Mouse (Mus musculus): ENCODE results near the gene Ceacam19. TPM values are rescaled to one million over a fixed set of nuclear protein-coding genes. Genes with fewer than 3 reads are reported as not detected.

Ceacam19 gene
- polyA plus RNA-seq, 1 experiment from 2014 or later, result 1.2 TPM

DNA sequence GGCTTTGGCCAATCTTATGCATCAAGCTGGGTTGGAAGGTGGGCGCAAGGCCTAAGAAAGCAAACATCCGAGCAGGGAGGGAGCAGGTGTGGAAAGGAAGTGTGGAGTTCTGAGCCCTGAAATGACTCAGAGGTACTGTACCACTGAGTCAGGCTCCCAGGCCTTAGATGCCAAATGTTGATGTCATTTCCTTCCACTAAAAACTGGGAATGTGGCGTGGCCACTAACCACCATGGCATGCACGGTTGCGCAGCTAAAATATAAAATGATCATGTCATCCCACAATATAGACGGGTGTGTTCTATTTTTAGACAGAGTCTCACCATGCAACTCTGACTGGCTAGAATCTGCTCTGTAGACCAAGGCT is 23.5 kb upstream of the Ceacam19 start:
- WGBS, result 80% methylated on average over 6 of the region's 6 CpGs
- Histone ChIP-seq H3K4me1 (ENCODE audit: control insufficient read depth, insufficient read depth, low read length) (no peaks in the 10 kb centered on the region), H3K27ac (replicated peaks; ENCODE audit: low read depth, low read length) (no peak overlapping the region), H3K4me2 (ENCODE audit: low read depth, low read length) (no peak overlapping the region), H3K9ac (ENCODE audit: low read depth, low read length) (no peak overlapping the region), H3K4me3 (ENCODE audit: low read depth, low read length) (no peak overlapping the region), H3K9me3 (ENCODE audit: control insufficient read depth, low read length) (peaks cover 7% of the 10 kb centered on the region; the same call in 1 of the 2 replicates), H3K36me3 (ENCODE audit: control insufficient read depth, insufficient read depth, low read length) (peaks cover 56% of the 10 kb centered on the region), H3K27me3 (replicated peaks; ENCODE audit: control insufficient read depth, insufficient read depth, low read length) (no peaks in the 10 kb centered on the region)
- no peak for ATAC-seq (ENCODE audit: low read depth)
- DNase-seq (ENCODE audit: low spot score), result no peak

DNA sequence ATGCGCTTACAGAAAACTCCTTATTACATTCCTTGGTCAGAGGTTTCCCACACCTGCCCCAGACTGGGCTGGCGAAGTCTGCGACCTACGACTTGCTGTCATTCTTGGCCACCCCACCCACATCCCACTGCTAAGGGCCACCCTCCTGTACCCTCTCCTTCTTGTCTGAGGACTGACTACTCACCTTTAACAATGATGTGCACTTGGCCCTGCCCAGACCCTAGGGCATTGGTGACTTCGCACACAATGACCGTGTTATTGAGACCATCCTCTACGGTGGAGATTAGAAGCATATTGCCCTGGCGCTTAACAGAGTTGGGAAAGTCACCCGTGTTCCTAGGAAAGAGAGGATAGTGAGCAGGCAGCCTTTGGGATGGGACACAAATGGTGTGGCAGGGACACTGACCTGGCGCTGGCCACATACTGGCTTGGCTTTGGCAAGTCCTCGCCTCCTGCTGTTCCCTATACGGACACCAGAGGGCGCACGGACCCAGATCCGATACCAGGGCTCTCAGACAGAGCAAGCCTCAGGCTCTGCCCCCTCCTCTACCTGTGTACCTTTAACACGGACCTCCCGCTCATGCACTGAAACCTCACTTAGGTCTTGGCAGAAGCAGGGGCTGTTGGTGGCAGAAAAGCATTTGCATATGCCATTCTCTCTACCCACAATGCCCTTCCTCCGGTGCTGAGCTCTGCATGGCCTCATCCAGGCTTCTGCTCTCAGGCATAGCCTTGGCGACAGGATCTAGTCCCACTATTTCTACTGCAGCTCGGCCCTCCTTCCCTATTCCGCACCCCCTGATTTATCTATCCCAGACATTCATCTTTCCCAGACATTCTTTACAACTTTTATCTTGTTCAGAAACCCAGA is 22.9 kb upstream of the Ceacam19 start:
- Histone ChIP-seq H3K4me3 (ENCODE audit: low read depth, low read length) (no peak overlapping the region), H3K27me3 (replicated peaks; ENCODE audit: control insufficient read depth, insufficient read depth, low read length) (no peaks in the 10 kb centered on the region), H3K36me3 (ENCODE audit: control insufficient read depth, insufficient read depth, low read length) (peaks cover 56% of the 10 kb centered on the region), H3K4me2 (ENCODE audit: low read depth, low read length) (no peak overlapping the region), H3K9ac (ENCODE audit: low read depth, low read length) (no peak overlapping the region), H3K4me1 (ENCODE audit: control insufficient read depth, insufficient read depth, low read length) (no peaks in the 10 kb centered on the region), H3K9me3 (ENCODE audit: control insufficient read depth, low read length) (peaks cover 8% of the 10 kb centered on the region), H3K27ac (replicated peaks; ENCODE audit: low read depth, low read length) (no peak overlapping the region)
- 55% methylated on average over 21 of the region's 21 CpGs for WGBS
- DNase-seq (ENCODE audit: low spot score), result peak; percentile 57
- ATAC-seq (ENCODE audit: low read depth), result peak; percentile 75

DNA sequence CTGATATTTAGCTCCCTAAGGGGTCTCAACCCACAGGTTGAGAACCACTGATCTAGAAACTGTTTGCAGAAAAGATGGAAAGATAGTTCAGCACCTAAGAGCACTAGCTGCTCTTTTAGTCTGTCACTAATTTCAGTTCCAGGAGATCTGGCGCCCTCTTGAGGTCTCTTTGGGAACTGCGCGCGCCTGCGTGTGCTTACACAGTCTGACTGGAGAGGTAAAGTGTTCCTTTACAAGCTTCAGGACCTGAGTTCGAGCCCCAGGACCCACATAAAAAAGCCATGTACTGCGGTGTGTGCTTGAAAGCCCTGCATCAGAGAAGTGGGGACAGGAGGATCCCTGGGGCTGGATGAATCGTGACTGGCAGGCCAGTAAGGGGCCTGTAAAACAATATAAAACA is 2.1 kb upstream of the Ceacam19 start:
- Histone ChIP-seq H3K27me3 (replicated peaks; ENCODE audit: control insufficient read depth, insufficient read depth, low read length) (no peaks in the 10 kb centered on the region), H3K4me1 (ENCODE audit: control insufficient read depth, insufficient read depth, low read length) (no peaks in the 10 kb centered on the region), H3K9me3 (ENCODE audit: control insufficient read depth, low read length) (0 out of 2 replicates have a peak, but pooled peaks cover 2% of the 10 kb centered on the region), H3K4me3 (ENCODE audit: low read depth, low read length) (no peak overlapping the region), H3K9ac (ENCODE audit: low read depth, low read length) (no peak overlapping the region), H3K27ac (replicated peaks; ENCODE audit: low read depth, low read length) (no peak overlapping the region), H3K36me3 (ENCODE audit: control insufficient read depth, insufficient read depth, low read length) (no peaks in the 10 kb centered on the region), H3K4me2 (ENCODE audit: low read depth, low read length) (no peak overlapping the region)
- ATAC-seq (ENCODE audit: low read depth) (no peak), DNase-seq (ENCODE audit: low spot score) (peak; percentile 13)
- 43% methylated on average over 8 of the region's 8 CpGs for WGBS

DNA sequence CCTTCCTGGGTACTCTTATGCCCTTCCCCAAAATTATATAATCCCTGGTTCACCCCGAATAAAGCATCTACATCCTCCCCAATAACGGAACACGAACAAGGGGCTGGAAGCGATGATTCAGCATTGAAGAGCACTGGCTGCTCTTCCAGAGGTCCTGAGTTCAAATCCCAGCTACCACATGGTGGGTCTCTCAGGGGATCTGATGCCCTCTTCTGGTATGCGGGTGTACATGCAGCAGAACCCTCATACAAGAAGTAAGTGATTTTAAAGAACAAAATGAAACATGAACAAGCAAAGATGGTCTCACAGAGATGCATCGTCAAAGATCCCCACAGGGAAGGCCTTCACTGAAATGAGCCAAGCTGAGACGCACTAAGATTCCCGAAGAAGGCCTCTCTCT is 7.0 kb downstream of the Ceacam19 start:
- Histone ChIP-seq H3K4me2 (ENCODE audit: low read depth, low read length) (no peak overlapping the region), H3K27me3 (replicated peaks; ENCODE audit: control insufficient read depth, insufficient read depth, low read length) (no peaks in the 10 kb centered on the region), H3K9ac (ENCODE audit: low read depth, low read length) (no peak overlapping the region), H3K36me3 (ENCODE audit: control insufficient read depth, insufficient read depth, low read length) (no peaks in the 10 kb centered on the region), H3K27ac (replicated peaks; ENCODE audit: low read depth, low read length) (no peak overlapping the region), H3K4me3 (ENCODE audit: low read depth, low read length) (no peak overlapping the region), H3K4me1 (ENCODE audit: control insufficient read depth, insufficient read depth, low read length) (no peaks in the 10 kb centered on the region), H3K9me3 (ENCODE audit: control insufficient read depth, low read length) (no peaks in the 10 kb centered on the region)
- DNase-seq (ENCODE audit: low spot score) (no peak), ATAC-seq (ENCODE audit: low read depth) (no peak)
- 79% methylated on average over 8 of the region's 8 CpGs for WGBS

DNA sequence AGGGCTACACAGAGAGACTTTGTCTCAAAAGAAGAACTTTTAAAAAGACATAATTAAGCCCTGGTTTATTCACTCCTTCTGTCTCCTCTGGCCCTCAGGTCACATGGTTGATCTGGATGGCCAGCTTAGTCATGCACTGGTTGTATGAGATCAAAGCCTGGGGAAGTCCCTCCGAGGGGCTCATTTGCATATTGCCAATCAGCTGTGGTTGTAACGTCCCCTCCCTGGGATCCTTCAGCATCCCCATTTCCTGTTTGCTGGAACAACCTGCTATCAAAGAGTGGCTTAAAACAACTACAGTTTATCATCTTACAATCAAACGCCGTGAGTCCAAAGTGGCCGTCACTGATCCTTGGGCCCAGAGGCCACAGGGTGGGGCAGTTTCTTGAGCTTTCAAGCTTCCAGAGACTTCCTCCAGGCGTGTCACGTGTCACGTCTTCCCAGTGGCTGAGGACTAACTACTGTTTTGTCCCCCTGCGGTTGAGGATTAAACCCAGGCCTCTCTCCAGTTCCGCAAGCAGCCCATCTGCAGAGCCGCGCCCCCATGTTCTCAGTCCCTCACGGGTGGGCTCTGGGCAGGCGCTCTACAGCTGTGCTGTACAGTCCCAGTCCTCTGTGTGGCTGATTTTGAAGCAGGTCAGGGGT is 10.9 kb downstream of the Ceacam19 start:
- H3K9me3 ChIP-seq (ENCODE audit: control insufficient read depth, low read length), result no peaks in the 10 kb centered on the region
- no peak overlapping the region for H3K9ac ChIP-seq (ENCODE audit: low read depth, low read length)
- ATAC-seq (ENCODE audit: low read depth), result peak; percentile 44; the same call in 1 of the 2 replicates
- no peaks in the 10 kb centered on the region for H3K36me3 ChIP-seq (ENCODE audit: control insufficient read depth, insufficient read depth, low read length)
- no peak overlapping the region for H3K27ac ChIP-seq (replicated peaks; ENCODE audit: low read depth, low read length)
- 46% methylated on average over 14 of the region's 14 CpGs for WGBS
- H3K27me3 ChIP-seq (replicated peaks; ENCODE audit: control insufficient read depth, insufficient read depth, low read length), result no peaks in the 10 kb centered on the region
- H3K4me1 ChIP-seq (ENCODE audit: control insufficient read depth, insufficient read depth, low read length), result no peaks in the 10 kb centered on the region
- peak; percentile 32 for DNase-seq (ENCODE audit: low spot score)
- no peak overlapping the region for H3K4me3 ChIP-seq (ENCODE audit: low read depth, low read length)
- no peak overlapping the region for H3K4me2 ChIP-seq (ENCODE audit: low read depth, low read length)

DNA sequence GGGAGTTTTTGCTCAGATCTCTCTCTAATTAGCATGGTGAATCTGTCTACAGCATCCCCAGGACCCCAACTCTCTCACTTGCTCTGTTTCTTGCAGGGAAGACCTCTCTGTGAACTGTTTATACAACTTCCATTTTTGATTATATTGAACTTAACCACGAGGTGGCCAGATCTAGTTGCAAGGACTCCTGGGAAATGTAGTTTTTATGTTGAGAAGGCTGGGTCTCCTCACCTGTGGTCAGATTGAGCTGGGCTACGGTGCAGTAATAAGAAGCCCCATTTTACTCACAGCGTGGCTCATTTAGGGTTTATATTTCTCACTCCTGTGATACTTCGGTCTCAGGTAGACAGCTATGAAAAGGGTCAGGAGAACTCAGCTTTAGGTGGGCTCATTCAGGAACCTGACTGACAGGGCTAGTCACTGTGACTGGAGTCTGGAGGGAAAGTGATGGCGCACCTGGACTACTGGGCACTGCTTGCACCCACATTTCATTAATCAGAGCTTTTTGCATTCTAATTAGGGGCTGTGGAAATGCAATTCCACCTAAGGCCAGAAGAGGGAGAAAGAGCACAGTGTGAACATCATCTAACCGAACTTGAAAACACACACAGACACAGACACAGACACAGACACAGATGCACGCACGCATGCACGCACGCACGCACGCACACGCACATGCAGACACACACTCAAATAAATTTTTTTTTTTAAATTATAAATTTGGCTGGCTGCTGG is 11.7 kb downstream of the Ceacam19 start:
- no peaks in the 10 kb centered on the region for H3K4me1 ChIP-seq (ENCODE audit: control insufficient read depth, insufficient read depth, low read length)
- WGBS, result 44% methylated on average over 13 of the region's 13 CpGs
- no peaks in the 10 kb centered on the region for H3K36me3 ChIP-seq (ENCODE audit: control insufficient read depth, insufficient read depth, low read length)
- ATAC-seq (ENCODE audit: low read depth), result 0 out of 2 replicates have a peak, but pooled peaks have one; percentile 30
- no peak overlapping the region; the same call in 1 of the 2 replicates for H3K4me2 ChIP-seq (ENCODE audit: low read depth, low read length)
- no peak overlapping the region for H3K9ac ChIP-seq (ENCODE audit: low read depth, low read length)
- no peak overlapping the region for H3K4me3 ChIP-seq (ENCODE audit: low read depth, low read length)
- H3K9me3 ChIP-seq (ENCODE audit: control insufficient read depth, low read length), result no peaks in the 10 kb centered on the region
- H3K27ac ChIP-seq (replicated peaks; ENCODE audit: low read depth, low read length), result no peak overlapping the region
- no peaks in the 10 kb centered on the region for H3K27me3 ChIP-seq (replicated peaks; ENCODE audit: control insufficient read depth, insufficient read depth, low read length)
- DNase-seq (ENCODE audit: low spot score), result peak; percentile 31

DNA sequence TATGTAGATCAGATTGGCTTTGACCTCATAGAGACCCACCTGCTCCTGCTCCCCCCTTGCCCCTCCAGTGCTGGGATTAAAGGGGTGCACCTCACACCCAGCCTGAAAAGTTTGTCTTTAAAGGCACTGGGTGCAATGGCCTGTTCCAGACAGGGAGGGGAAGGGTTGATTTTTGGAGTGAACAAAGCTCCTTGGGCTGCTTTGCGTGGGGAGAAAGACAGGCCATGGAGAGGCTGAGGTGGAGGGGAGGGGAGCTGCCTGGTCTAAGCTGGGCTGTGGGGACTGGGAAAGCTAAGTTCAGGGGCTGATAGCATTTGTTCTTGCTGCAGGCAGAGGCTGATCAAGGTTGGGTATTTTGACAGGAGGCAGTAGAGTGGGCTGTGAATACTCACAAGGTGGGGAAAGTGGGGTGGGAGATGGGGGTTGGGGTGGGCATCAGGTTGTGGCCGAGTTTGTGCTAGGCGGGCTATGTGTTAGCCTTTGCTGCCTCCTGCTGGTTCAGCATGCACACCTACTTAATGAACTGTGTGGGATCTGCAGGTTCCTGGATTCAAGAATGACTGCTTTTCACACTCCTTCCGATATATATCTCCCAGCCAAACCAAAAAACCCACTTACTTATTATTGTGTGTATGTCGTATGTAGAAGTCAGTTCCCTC is 15.7 kb downstream of the Ceacam19 start:
- no peak overlapping the region for H3K27ac ChIP-seq (replicated peaks; ENCODE audit: low read depth, low read length)
- no peaks in the 10 kb centered on the region for H3K27me3 ChIP-seq (replicated peaks; ENCODE audit: control insufficient read depth, insufficient read depth, low read length)
- no peak overlapping the region for H3K4me3 ChIP-seq (ENCODE audit: low read depth, low read length)
- H3K4me2 ChIP-seq (ENCODE audit: low read depth, low read length), result no peak overlapping the region
- no peaks in the 10 kb centered on the region for H3K9me3 ChIP-seq (ENCODE audit: control insufficient read depth, low read length)
- peak; percentile 23 for DNase-seq (ENCODE audit: low spot score)
- no peak overlapping the region for H3K9ac ChIP-seq (ENCODE audit: low read depth, low read length)
- 38% methylated on average over 5 of the region's 5 CpGs for WGBS
- ATAC-seq (ENCODE audit: low read depth), result no peak
- H3K4me1 ChIP-seq (ENCODE audit: control insufficient read depth, insufficient read depth, low read length), result no peaks in the 10 kb centered on the region
- no peaks in the 10 kb centered on the region for H3K36me3 ChIP-seq (ENCODE audit: control insufficient read depth, insufficient read depth, low read length)

DNA sequence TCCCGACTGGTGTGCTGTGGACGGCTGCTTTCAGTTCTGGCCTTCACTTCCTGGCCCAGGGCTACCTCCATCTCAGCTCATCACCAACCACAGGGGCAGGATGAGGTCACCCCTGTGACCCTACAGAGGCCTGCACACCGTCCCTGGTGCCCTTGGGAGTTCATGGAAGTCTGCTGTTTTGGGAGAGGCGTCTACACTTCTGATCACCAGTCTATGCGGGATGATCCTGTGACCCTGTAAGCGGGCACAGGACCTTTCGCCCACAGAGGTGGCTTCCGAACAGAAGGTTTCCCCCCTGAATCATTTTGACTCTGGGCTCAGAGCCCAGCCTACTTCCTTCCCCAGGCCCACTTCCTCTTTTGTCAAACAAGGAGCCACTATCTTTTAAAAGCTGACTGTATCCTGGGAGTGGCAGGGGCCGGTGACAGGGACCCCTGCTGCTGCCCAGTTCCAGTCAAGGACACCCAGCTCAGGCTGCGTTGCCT is 16.6 kb downstream of the Ceacam19 start:
- Histone ChIP-seq H3K4me1 (ENCODE audit: control insufficient read depth, insufficient read depth, low read length) (no peaks in the 10 kb centered on the region), H3K36me3 (ENCODE audit: control insufficient read depth, insufficient read depth, low read length) (no peaks in the 10 kb centered on the region), H3K9me3 (ENCODE audit: control insufficient read depth, low read length) (no peaks in the 10 kb centered on the region), H3K27me3 (replicated peaks; ENCODE audit: control insufficient read depth, insufficient read depth, low read length) (no peaks in the 10 kb centered on the region), H3K4me2 (ENCODE audit: low read depth, low read length) (no peak overlapping the region), H3K4me3 (ENCODE audit: low read depth, low read length) (no peak overlapping the region), H3K27ac (replicated peaks; ENCODE audit: low read depth, low read length) (no peak overlapping the region), H3K9ac (ENCODE audit: low read depth, low read length) (no peak overlapping the region)
- 54% methylated on average over 9 of the region's 10 CpGs for WGBS
- ATAC-seq (ENCODE audit: low read depth), result no peak
- no peak for DNase-seq (ENCODE audit: low spot score)
